Mouse (Mus musculus) heart, embryonic 16.5 days (tissue): ENCODE data around the gene Mxra7. TPM values are rescaled to one million over a fixed set of nuclear protein-coding genes. Genes with fewer than 3 reads are reported as not detected.

Experiments
- ATAC-seq: fragments of 200-750 bp; cut with Nextera tagmentation; replicated peaks from 2 replicates; pipeline ENCODE4 v1.8.0; 2017; ENCODE audit warnings: moderate number of reproducible peaks; ENCODE audit not compliant: insufficient read depth, low FRiP score; ENCODE audit errors: extremely low read depth
- H3K27ac ChIP-seq: fragments of 300-500 bp; sonication (generic); 2 replicates; pipeline ENCODE4 v1.5.1; 2014; ENCODE audit warnings: mild to moderate bottlenecking, low read length, control low read depth, moderate library complexity
- H3K27me3 ChIP-seq: fragments of 300-500 bp; sonication (generic); 2 replicates; pipeline ENCODE4 v1.6.1; 2014; ENCODE audit warnings: low read length, mixed read lengths; ENCODE audit not compliant: control insufficient read depth, insufficient read depth
- H3K36me3 ChIP-seq: fragments of 300-500 bp; sonication (generic); 2 replicates; pipeline ENCODE4 v1.6.1; 2014; ENCODE audit not compliant: control insufficient read depth, insufficient read depth
- H3K4me1 ChIP-seq: fragments of 300-500 bp; sonication (generic); 2 replicates; pipeline ENCODE4 v1.6.1; 2014; ENCODE audit warnings: low read length, mixed read lengths; ENCODE audit not compliant: control insufficient read depth, insufficient read depth
- H3K4me2 ChIP-seq: fragments of 300-500 bp; sonication (generic); 2 replicates; pipeline ENCODE4 v1.6.1; 2014; ENCODE audit warnings: low read depth, mild to moderate bottlenecking, control low read depth, low read length
- H3K4me3 ChIP-seq: fragments of 300-500 bp; sonication (generic); 2 replicates; pipeline ENCODE4 v1.5.1; 2014; ENCODE audit warnings: mild to moderate bottlenecking, control low read depth, low read length
- H3K9ac ChIP-seq: fragments of 300-500 bp; sonication (generic); 2 replicates; pipeline ENCODE4 v1.6.1; 2014; ENCODE audit warnings: low read length, control low read depth
- H3K9me3 ChIP-seq: fragments of 300-500 bp; sonication (generic); replicated peaks from 2 replicates; pipeline ENCODE4 v1.6.1; 2016; ENCODE audit warnings: low read length; ENCODE audit not compliant: control insufficient read depth
- WGBS: fragments of 180-500 bp; shearing (Covaris S2); extraction: QIAGEN DNeasy Blood & Tissue Kit; methylation state at CpG from one replicate; pipeline ENCODE4 v1.1.7; 2014; 5-methylcytosine and 5-hydroxymethylcytosine counted together
- polyA plus RNA-seq: library from polyadenylated mRNA; unstranded; fragments of >200 nt; fragmentation: Nextera tagmentation; extraction: Ambion mirVana; gene quantifications from 2 replicates; pipeline ENCODE4 v1.2.1, GENCODE M21; 2015

Gene Mxra7
- polyA plus RNA-seq, 1 experiment from 2014 or later: 14.9 TPM

- Histone ChIP-seq H3K9ac (peak overlapping the region; percentile 21; the same call in 1 of the 2 replicates), H3K36me3 (no peaks in the 10 kb centered on the region), H3K27ac (peak overlapping the region; percentile 15; the same call in 1 of the 2 replicates), H3K27me3 (no peaks in the 10 kb centered on the region; the same call in 1 of the 2 replicates), H3K4me1 (peaks cover 21% of the 10 kb centered on the region), H3K4me3 (no peak overlapping the region), H3K9me3 (no peaks in the 10 kb centered on the region), H3K4me2 (no peak overlapping the region)
- WGBS: 24% methylated on average over 7 of the region's 7 CpGs
- ATAC-seq: 0 out of 2 replicates have a peak, but pooled peaks have one; percentile 24
Observed at GRCm38 (mm10) chr11:116807938-116808606, 19.8 kb downstream of the Mxra7 start.

GRCm38 (mm10) chr11:116807526-116807925, 20.3 kb downstream of the Mxra7 start:
- no peaks in the 10 kb centered on the region; the same call in 1 of the 2 replicates for H3K27me3 ChIP-seq
- H3K9me3 ChIP-seq: no peaks in the 10 kb centered on the region
- ATAC-seq: no peak
- H3K9ac ChIP-seq: no peak overlapping the region
- no peaks in the 10 kb centered on the region for H3K36me3 ChIP-seq
- WGBS: 71% methylated on average over 3 of the region's 3 CpGs
- H3K27ac ChIP-seq: peak overlapping the region; percentile 15
- H3K4me3 ChIP-seq: no peak overlapping the region
- no peak overlapping the region for H3K4me2 ChIP-seq
- peaks cover 16% of the 10 kb centered on the region for H3K4me1 ChIP-seq

GRCm38 (mm10) chr11:116807116-116807515, 20.7 kb downstream of the Mxra7 start:
- H3K27ac ChIP-seq: peak overlapping the region; percentile 59

GRCm38 (mm10) chr11:116806136-116807071, 21.4 kb downstream of the Mxra7 start:
- no peaks in the 10 kb centered on the region for H3K36me3 ChIP-seq
- WGBS: 67% methylated on average over 15 of the region's 15 CpGs
- ATAC-seq: 0 out of 2 replicates have a peak, but pooled peaks have one; percentile 31
- no peak overlapping the region for H3K4me3 ChIP-seq
- peak overlapping the region; percentile 60; the same call in 1 of the 2 replicates for H3K27ac ChIP-seq
- H3K9me3 ChIP-seq: no peaks in the 10 kb centered on the region
- peaks cover 9% of the 10 kb centered on the region for H3K4me1 ChIP-seq
- no peak overlapping the region for H3K9ac ChIP-seq
- H3K4me2 ChIP-seq: no peak overlapping the region
- no peaks in the 10 kb centered on the region; the same call in 1 of the 2 replicates for H3K27me3 ChIP-seq

More at GRCm38 (mm10) chr11:116807116-116807515, 20.7 kb downstream of the Mxra7 start:
- H3K4me3 ChIP-seq: no peak overlapping the region
- H3K9ac ChIP-seq: no peak overlapping the region
- H3K4me1 ChIP-seq: peaks cover 13% of the 10 kb centered on the region
- H3K27me3 ChIP-seq: no peaks in the 10 kb centered on the region; the same call in 1 of the 2 replicates
- H3K9me3 ChIP-seq: no peaks in the 10 kb centered on the region
- no peak for ATAC-seq
- no peaks in the 10 kb centered on the region for H3K36me3 ChIP-seq
- 45% methylated on average over 7 of the region's 7 CpGs for WGBS
- no peak overlapping the region for H3K4me2 ChIP-seq

- H3K27ac ChIP-seq: no peak overlapping the region
- H3K9me3 ChIP-seq: no peaks in the 10 kb centered on the region
- H3K4me1 ChIP-seq: peaks cover 5% of the 10 kb centered on the region; the same call in 1 of the 2 replicates
- no peak overlapping the region for H3K4me3 ChIP-seq
- H3K4me2 ChIP-seq: no peak overlapping the region
- no peaks in the 10 kb centered on the region for H3K36me3 ChIP-seq
- no peak overlapping the region for H3K9ac ChIP-seq
- no peaks in the 10 kb centered on the region for H3K27me3 ChIP-seq
- no peak for ATAC-seq
- WGBS: 77% methylated on average over 5 of the region's 5 CpGs
Observed at GRCm38 (mm10) chr11:116802709-116803108, 25.1 kb downstream of the Mxra7 start.

- whole genome bisulfite sequencing: 66% methylated on average over 5 of the region's 5 CpGs
- no peak overlapping the region for H3K4me2 ChIP-seq
- no peaks in the 10 kb centered on the region for H3K9me3 ChIP-seq
- peaks cover 5% of the 10 kb centered on the region; the same call in 1 of the 2 replicates for H3K4me1 ChIP-seq
- H3K27me3 ChIP-seq: no peaks in the 10 kb centered on the region
- no peaks in the 10 kb centered on the region for H3K36me3 ChIP-seq
- no peak overlapping the region for H3K27ac ChIP-seq
- H3K4me3 ChIP-seq: no peak overlapping the region
- H3K9ac ChIP-seq: no peak overlapping the region
- no peak for ATAC-seq
Observed at GRCm38 (mm10) chr11:116801106-116801505, 26.7 kb downstream of the Mxra7 start.

GRCm38 (mm10) chr11:116799364-116799763, 28.5 kb downstream of the Mxra7 start:
- Histone ChIP-seq H3K4me2 (no peak overlapping the region), H3K27ac (peak overlapping the region; percentile 65), H3K4me1 (peaks cover 5% of the 10 kb centered on the region; the same call in 1 of the 2 replicates), H3K9me3 (no peaks in the 10 kb centered on the region), H3K27me3 (no peaks in the 10 kb centered on the region), H3K9ac (0 out of 2 replicates have a peak overlapping the region, but pooled peaks have one; percentile 15), H3K4me3 (no peak overlapping the region), H3K36me3 (no peaks in the 10 kb centered on the region)
- peak; percentile 41; the same call in 1 of the 2 replicates for ATAC-seq
- 48% methylated on average over 5 of the region's 5 CpGs for WGBS

GRCm38 (mm10) chr11:116784221-116784620, 43.6 kb downstream of the Mxra7 start:
- H3K4me1 ChIP-seq: no peaks in the 10 kb centered on the region
- no peaks in the 10 kb centered on the region for H3K9me3 ChIP-seq
- no peak overlapping the region for H3K9ac ChIP-seq
- no peak overlapping the region for H3K4me3 ChIP-seq
- WGBS: 87% methylated on average over 10 of the region's 10 CpGs
- no peak for ATAC-seq
- no peaks in the 10 kb centered on the region for H3K27me3 ChIP-seq
- H3K27ac ChIP-seq: no peak overlapping the region
- H3K4me2 ChIP-seq: no peak overlapping the region
- no peaks in the 10 kb centered on the region for H3K36me3 ChIP-seq
